Mouse (Mus musculus): Measurements from ENCODE around the gene Mpeg1.

GRCm38 (mm10) chr19:12421680-12422079 lies 38.9 kb upstream of the Mpeg1 start:
- TF ChIP-seq CTCF (IDR thresholded peaks at IDR 0.05; ENCODE audit: borderline replicate concordance, extremely low read depth, insufficient read depth, insufficient read length) = no peak
- no peak for TF ChIP-seq POLR2A (IDR thresholded peaks at IDR 0.05; ENCODE audit: borderline replicate concordance, extremely low read depth, insufficient read depth, insufficient read length, poor library complexity, severe bottlenecking)
